Mouse (Mus musculus) cerebellum, postnatal 14 days (tissue): ENCODE measurements around the gene H2-DMb1.

Source experiments
- DNase-seq, 2 experiments: peaks; one replicate each; pipeline ENCODE4 v3.0.0; 2021; ENCODE audit warnings: mixed read lengths in 2 of 2

The H2-DMb1 gene

DNA sequence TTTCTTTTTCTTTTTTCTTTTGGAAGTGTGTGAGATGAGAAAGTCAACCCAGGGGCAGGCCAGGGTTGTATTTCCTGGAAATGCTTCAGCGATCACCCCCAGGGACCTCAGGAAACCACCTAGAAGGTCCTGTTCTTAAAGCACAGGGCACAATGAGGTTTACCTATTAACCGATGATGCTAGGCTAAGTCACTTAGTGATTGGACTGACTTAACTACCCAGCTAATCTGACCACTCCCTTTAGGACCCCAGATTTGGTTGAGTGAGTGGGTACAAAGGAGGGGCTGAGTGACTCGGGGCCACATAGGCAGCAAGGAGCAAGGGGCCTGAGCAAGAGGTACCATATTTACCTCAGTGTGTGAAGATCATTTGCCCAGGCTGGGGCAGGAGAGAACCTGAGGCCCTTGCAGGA lies 7.9 kb upstream of the H2-DMb1 start:
- no peak for DNase-seq

GRCm38 (mm10) chr17:34155534-34155933 lies 2.7 kb downstream of the H2-DMb1 start:
- no peak for DNase-seq

DNA sequence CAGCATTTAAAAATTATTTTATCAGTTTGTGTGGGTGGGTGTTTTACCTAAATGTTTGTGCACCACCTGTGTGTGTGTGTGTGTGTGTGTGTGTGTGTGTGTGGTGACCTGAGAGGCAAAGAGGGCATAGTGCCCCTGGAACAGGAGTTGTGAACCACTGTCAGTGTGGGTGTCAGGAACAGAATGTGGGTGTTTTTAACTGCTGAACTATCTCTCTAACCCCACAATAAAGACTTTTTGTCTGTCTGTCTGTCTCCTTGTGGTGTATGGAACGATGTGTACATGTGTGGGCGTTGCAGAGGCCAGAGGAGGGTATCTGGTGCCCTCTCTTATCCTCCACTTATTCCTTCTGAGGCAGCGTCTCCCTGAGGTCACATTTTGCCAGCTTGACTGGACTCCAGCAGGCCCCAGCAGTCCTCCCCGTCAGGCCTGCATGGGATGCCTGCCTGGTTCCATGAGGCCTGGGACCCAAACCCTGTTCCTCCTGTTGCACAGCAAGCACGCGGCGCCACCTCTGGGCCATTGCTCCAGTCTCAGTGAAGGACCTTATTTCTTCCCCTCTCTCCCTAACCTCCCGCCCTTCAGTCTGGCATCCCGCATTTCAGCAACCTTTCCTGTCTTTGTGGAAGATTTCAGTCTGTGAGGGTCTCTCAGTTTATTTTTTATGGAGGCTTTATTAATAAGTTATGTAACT lies 11.5 kb downstream of the H2-DMb1 start:
- DNase-seq, result no peak

DNA sequence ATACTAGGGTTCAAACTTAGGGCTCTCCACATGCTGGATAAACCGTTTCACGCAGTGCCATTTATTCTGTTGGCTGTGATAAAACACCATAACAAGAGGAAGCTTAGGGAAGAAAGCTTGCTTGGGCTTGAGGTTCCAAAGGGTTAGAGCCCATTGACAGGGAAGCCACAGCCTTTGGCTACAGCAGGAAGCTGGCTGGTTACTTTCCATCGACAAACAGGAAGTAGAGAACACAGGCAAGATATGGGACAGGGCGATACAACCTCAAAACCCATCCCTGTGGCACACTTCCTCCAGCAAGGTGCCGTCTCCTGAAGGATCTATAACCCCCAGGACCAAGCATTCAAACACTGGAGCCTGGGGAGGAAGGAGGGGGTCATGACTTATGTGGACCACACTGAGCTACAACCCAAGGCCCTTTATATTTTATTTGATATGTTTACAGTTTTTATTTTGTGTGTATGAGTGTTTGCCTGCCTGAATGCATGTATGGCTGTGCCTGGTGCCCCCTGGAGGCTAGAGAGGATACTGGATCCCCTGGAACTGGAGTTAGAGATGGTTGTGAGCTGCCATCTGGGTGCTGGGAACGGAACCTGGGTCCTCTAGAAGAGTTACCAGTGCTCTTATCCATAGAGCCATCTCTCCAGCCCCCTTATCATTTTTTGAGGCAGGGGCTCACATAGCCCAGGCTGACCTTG lies 12.3 kb downstream of the H2-DMb1 start:
- DNase-seq, result no peak

DNA sequence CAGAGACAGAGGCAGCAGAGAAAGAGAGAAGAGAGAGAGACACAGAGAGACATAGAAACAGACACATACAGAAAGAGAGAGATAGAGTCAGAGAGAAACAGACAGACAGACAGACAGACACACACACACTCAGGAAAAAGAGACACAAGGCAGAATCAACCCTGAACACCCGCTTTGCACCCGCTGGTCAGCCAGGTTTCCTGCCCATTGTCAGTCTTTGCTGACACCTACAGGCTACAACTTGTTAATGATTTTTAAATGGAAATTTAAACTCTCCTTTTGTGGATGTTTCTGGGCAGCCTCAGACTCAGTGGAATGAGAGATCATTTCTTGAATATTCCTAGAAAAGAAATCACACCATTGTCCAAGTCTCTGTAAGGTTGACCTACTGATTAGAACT lies 16.4 kb downstream of the H2-DMb1 start:
- DNase-seq, result peak; percentile 57 to 66

- DNase-seq, result no peak
Observed at GRCm38 (mm10) chr17:34170487-34170876, 17.6 kb downstream of the H2-DMb1 start.

- DNase-seq, result peak; percentile 89 to 90
Observed at GRCm38 (mm10) chr17:34170877-34171498, 18.1 kb downstream of the H2-DMb1 start.

GRCm38 (mm10) chr17:34172528-34172927 lies 19.7 kb downstream of the H2-DMb1 start:
- peak in 1 of 2 experiments; percentile 20 for DNase-seq

DNA sequence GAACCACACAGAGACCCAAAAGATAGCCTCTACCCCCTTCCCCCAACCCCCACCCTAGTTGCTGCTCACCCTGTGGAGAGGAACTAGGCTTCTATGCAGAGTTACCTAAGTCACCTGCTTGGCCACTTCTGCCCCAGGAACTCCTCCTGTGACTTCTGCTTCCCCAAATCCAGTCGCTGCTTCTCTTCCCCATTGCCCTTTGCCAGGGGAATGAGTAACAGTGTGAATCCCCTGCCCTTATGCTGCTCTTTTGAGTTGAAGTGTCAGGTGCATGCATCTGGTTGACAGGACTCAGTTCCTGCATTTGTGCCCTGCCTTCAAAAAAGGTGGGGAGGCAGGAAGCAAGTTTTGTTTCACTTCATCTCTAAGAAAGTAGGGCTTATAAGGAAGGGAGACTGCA lies 21.2 kb downstream of the H2-DMb1 start:
- no peak for DNase-seq

GRCm38 (mm10) chr17:34177179-34177578 lies 24.3 kb downstream of the H2-DMb1 start:
- DNase-seq, result no peak

DNA sequence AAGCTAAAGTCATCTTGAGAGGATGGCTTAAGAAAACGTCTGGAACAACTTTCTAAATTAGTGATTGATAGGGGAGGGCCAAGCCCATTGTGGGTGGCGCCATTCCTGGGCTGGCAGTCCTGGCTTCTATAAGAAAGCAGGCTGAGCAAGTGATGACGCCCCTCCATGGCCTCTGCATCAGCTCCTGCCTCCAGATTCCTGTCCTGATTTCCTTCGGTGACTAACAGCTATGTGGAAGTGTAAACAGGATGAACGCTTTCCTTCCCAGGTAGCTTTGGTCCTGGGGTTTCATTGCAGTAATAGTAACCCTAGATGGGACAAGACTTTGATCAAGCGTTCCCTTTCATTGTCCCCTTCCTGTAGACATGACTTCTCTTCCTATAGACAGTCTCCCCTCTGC lies 26.1 kb downstream of the H2-DMb1 start:
- no peak for DNase-seq

GRCm38 (mm10) chr17:34179913-34180859 lies 27.3 kb downstream of the H2-DMb1 start:
- no peak for DNase-seq

DNA sequence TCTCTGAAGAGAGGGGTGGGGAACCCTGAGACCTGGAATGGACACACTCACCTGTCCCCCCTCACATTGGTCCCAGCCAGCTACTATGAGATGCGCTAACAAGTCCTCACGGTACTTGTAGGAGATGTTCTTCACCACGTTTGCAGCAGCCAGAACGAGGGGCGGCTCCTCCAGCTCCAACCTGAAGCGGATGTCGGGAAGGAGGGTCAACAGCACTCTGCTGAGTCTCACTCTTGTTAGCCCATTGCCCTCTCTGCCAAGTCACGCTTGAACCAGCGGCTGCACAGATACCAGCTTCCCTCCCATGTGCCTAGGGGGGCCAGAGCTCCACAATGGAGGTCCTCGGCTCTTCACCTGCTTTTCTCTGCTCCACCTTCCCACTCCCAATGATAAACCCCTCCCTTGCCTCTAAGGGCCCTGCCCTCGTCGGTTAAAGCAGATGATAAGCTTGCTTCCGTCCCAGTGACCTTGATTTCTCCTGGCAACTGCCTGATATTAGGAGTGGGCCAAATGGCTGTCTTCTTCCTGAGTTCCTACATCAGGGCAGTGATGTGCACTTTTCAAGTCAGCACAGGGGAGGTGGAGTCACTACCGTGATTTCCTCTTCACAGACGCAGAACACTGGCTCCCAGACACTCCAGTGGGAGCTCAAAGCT lies 30.8 kb downstream of the H2-DMb1 start:
- DNase-seq, result no peak

GRCm38 (mm10) chr17:34185526-34185925 lies 32.7 kb downstream of the H2-DMb1 start:
- DNase-seq, result no peak

DNA sequence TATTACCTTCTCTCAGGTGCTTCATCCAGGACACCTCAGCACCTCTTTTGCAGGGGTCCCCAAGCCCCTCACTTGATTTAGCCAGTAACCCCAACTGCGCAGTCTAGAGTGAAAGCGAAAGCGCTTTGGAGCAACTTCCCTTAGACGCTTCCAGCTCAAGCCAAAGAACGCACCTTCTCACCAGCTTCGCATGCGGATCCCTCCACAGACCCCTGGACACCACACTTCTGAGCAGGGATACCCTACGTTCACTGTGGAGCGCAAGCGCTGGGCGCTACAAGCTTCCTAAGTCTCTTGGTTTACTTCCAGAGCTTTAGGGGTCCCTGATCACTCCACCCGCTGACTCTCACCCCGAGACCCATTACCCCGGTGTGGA lies 34.0 kb downstream of the H2-DMb1 start:
- no peak for DNase-seq

DNA sequence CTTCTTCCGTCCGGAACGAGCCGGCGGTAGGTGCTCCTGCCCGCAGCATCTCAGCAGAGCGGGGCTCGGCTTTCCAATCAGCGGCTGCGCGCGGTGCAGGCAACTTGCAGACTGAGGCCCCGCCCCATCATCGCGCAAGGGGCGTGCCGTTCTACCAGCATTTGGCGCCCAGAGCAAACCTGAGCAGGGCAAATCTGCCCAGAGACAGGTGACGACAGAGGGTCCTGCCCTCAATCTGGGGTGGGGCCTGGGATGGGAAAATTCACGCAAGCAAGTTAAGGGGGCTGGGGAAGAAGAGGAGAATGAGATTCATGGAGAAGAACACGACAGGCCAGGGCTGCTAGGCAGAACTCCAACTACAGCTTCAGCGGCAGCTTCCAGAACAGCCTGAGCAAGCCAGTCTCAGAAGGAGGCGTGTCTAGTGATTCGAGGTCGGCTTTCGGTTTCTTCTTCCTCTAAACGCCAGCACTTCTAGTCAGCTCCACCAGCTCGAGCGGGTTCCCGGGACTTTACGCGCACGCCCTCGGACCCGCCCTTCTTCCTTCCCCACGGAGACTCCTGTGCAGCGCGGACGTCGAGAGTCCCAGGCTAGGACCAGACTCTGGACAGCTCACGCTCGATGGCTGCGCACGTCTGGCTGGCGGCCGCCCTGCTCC lies 34.5 kb downstream of the H2-DMb1 start, which contains the start of the genes Tap1 and Psmb9:
Gene Tap1, plus strand, starts transcription at position 293 of the 656 bp plus-strand sequence.
Gene Psmb9, minus strand, starts transcription at position 504 of the 656 bp plus-strand sequence.
- DNase-seq, result peak; percentile 98 to 99

DNA sequence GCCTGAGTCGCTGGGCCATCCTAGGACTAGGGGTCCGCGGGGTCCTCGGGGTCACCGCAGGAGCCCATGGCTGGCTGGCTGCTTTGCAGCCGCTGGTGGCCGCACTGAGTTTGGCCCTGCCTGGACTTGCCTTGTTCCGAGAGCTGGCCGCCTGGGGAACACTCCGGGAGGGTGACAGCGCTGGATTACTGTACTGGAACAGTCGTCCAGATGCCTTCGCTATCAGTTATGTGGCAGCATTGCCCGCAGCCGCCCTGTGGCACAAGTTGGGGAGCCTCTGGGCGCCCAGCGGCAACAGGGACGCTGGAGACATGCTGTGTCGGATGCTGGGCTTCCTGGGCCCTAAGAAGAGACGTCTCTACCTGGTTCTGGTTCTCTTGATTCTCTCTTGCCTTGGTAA lies 35.1 kb downstream of the H2-DMb1 start:
- DNase-seq, result peak; percentile 27 to 31

- no peak for DNase-seq
Observed at GRCm38 (mm10) chr17:34188986-34189385, 36.1 kb downstream of the H2-DMb1 start.

DNA sequence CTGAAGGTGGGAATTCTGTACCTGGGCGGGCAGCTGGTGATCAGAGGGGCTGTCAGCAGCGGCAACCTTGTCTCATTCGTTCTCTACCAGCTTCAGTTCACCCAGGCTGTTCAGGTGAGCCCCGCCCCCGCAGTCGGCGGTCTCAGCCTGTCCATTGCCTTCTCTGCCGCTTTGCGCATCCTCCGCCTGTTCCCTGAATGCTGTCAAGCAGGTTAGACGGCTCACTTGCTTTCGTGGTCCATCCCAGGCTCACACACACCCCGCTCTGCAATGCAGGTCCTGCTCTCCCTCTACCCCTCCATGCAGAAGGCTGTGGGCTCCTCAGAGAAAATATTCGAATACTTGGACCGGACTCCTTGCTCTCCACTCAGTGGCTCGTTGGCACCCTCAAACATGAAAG lies 40.0 kb downstream of the H2-DMb1 start:
- no peak for DNase-seq

DNA sequence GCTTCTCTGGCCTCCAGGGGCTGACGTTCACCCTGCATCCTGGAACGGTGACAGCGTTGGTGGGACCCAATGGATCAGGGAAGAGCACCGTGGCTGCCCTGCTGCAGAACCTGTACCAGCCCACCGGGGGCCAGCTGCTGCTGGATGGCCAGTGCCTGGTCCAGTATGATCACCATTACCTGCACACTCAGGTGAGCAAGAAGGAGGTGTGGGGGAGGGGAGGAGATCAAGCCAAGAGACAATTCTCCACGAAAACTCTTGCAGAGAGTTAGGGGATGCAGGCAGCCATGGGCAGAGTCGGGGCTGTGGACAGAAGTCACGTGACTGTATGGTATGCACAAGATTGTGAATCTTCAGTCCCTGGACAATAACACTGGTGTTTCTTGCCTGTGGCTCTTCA lies 40.6 kb downstream of the H2-DMb1 start:
- DNase-seq, result no peak

- no peak for DNase-seq
Observed at GRCm38 (mm10) chr17:34194723-34195122, 41.9 kb downstream of the H2-DMb1 start.

GRCm38 (mm10) chr17:34196491-34196890 lies 43.6 kb downstream of the H2-DMb1 start:
- DNase-seq, result no peak
